Mouse (Mus musculus): ENCODE measurements at regions not wholly inside any gene's neighbourhood (a gene's known extent, or its start where the extent isn't known, plus 50 kb on each side); places are given as distances from the start of the nearest gene placed in this dataset.
"Not testable (repeated sequence)": the region's sequence is repeated elsewhere in the genome, so short reads cannot be mapped to it uniquely, and the experiment has no call there.

GRCm38 (mm10) chr13:89375526-89376474 is 163.8 kb upstream of the Hapln1 start:
- no peaks in the 10 kb centered on the region for H3K9me3 ChIP-seq
- no peaks in the 10 kb centered on the region for H3K4me1 ChIP-seq (replicated peaks)
- no peak overlapping the region for H3K4me3 ChIP-seq (replicated peaks)
- H3K36me3 ChIP-seq: no peaks in the 10 kb centered on the region
- H3K9ac ChIP-seq (replicated peaks): no peak overlapping the region
- no peaks in the 10 kb centered on the region for H3K27me3 ChIP-seq
- WGBS: 94% methylated on average over 4 of the region's 4 CpGs
- no peak for ATAC-seq (ENCODE audit: insufficient number of reproducible peaks, insufficient read depth, low FRiP score, low TSS enrichment, low read depth)
- no peak overlapping the region for H3K4me2 ChIP-seq
- no peak overlapping the region for H3K27ac ChIP-seq

- Histone ChIP-seq H3K36me3 (no peaks in the 10 kb centered on the region), H3K27ac (no peak overlapping the region), H3K9ac (replicated peaks) (no peak overlapping the region), H3K4me1 (replicated peaks) (no peaks in the 10 kb centered on the region), H3K9me3 (no peaks in the 10 kb centered on the region), H3K4me3 (replicated peaks) (no peak overlapping the region), H3K27me3 (no peaks in the 10 kb centered on the region), H3K4me2 (no peak overlapping the region)
- WGBS: 84% methylated on average over 4 of the region's 4 CpGs
- no peak for ATAC-seq (ENCODE audit: insufficient number of reproducible peaks, insufficient read depth, low FRiP score, low TSS enrichment, low read depth)
Measured at GRCm38 (mm10) chr13:89378365-89378764, 161.2 kb upstream of the Hapln1 start.

- not testable (repeated sequence) for H3K4me3 ChIP-seq (replicated peaks); ATAC-seq (ENCODE audit: insufficient number of reproducible peaks, insufficient read depth, low FRiP score, low TSS enrichment, low read depth); H3K9me3 ChIP-seq; H3K9ac ChIP-seq (replicated peaks); H3K27me3 ChIP-seq; H3K36me3 ChIP-seq; H3K4me1 ChIP-seq (replicated peaks); H3K27ac ChIP-seq; H3K4me2 ChIP-seq
- WGBS: 95% methylated on average over 16 of the region's 16 CpGs
Measured at GRCm38 (mm10) chr13:89383619-89384190, 155.9 kb upstream of the Hapln1 start.

GRCm38 (mm10) chr13:89384598-89385145 is 154.9 kb upstream of the Hapln1 start:
- H3K36me3 ChIP-seq: no peaks in the 10 kb centered on the region
- no peaks in the 10 kb centered on the region for H3K4me1 ChIP-seq (replicated peaks)
- no peak overlapping the region for H3K9ac ChIP-seq (replicated peaks)
- 0 out of 2 replicates have a peak overlapping the region, but pooled peaks have one; percentile 41 for H3K27ac ChIP-seq
- H3K9me3 ChIP-seq: no peaks in the 10 kb centered on the region
- no peak; the same call in 1 of the 2 replicates for ATAC-seq (ENCODE audit: insufficient number of reproducible peaks, insufficient read depth, low FRiP score, low TSS enrichment, low read depth)
- 73% methylated on average over 11 of the region's 11 CpGs for WGBS
- H3K4me2 ChIP-seq: no peak overlapping the region
- H3K4me3 ChIP-seq (replicated peaks): no peak overlapping the region
- no peaks in the 10 kb centered on the region for H3K27me3 ChIP-seq

GRCm38 (mm10) chr13:89387416-89387815 is 152.2 kb upstream of the Hapln1 start:
- H3K27me3 ChIP-seq: no peaks in the 10 kb centered on the region
- H3K4me3 ChIP-seq (replicated peaks): no peak overlapping the region
- no peaks in the 10 kb centered on the region for H3K9me3 ChIP-seq
- H3K4me1 ChIP-seq (replicated peaks): no peaks in the 10 kb centered on the region
- H3K4me2 ChIP-seq: no peak overlapping the region
- H3K9ac ChIP-seq (replicated peaks): no peak overlapping the region
- 94% methylated on average over 1 of the region's 1 CpGs for WGBS
- no peak for ATAC-seq (ENCODE audit: insufficient number of reproducible peaks, insufficient read depth, low FRiP score, low TSS enrichment, low read depth)
- H3K27ac ChIP-seq: no peak overlapping the region
- H3K36me3 ChIP-seq: no peaks in the 10 kb centered on the region

- Histone ChIP-seq H3K27me3 (no peaks in the 10 kb centered on the region), H3K4me1 (replicated peaks) (no peaks in the 10 kb centered on the region), H3K9me3 (no peaks in the 10 kb centered on the region), H3K4me3 (replicated peaks) (no peak overlapping the region), H3K9ac (replicated peaks) (no peak overlapping the region), H3K36me3 (no peaks in the 10 kb centered on the region), H3K27ac (no peak overlapping the region), H3K4me2 (no peak overlapping the region)
- 48% methylated on average over 1 of the region's 1 CpGs for WGBS
- no peak for ATAC-seq (ENCODE audit: insufficient number of reproducible peaks, insufficient read depth, low FRiP score, low TSS enrichment, low read depth)
Measured at GRCm38 (mm10) chr13:89389149-89389548, 150.4 kb upstream of the Hapln1 start.

GRCm38 (mm10) chr13:89394717-89395344 is 144.8 kb upstream of the Hapln1 start:
- ATAC-seq (ENCODE audit: insufficient number of reproducible peaks, insufficient read depth, low FRiP score, low TSS enrichment, low read depth): no peak
- H3K4me1 ChIP-seq (replicated peaks): no peaks in the 10 kb centered on the region
- H3K4me2 ChIP-seq: no peak overlapping the region
- no peak overlapping the region for H3K4me3 ChIP-seq (replicated peaks)
- no peaks in the 10 kb centered on the region for H3K36me3 ChIP-seq
- no peak overlapping the region for H3K27ac ChIP-seq
- no peak overlapping the region for H3K9ac ChIP-seq (replicated peaks)
- no peaks in the 10 kb centered on the region for H3K27me3 ChIP-seq
- no peaks in the 10 kb centered on the region for H3K9me3 ChIP-seq
- WGBS: 71% methylated on average over 5 of the region's 5 CpGs

- Histone ChIP-seq H3K9ac (replicated peaks) (no peak overlapping the region), H3K4me3 (replicated peaks) (no peak overlapping the region), H3K4me1 (replicated peaks) (no peaks in the 10 kb centered on the region), H3K27me3 (no peaks in the 10 kb centered on the region), H3K36me3 (no peaks in the 10 kb centered on the region), H3K9me3 (no peaks in the 10 kb centered on the region), H3K27ac (no peak overlapping the region), H3K4me2 (no peak overlapping the region)
- ATAC-seq (ENCODE audit: insufficient number of reproducible peaks, insufficient read depth, low FRiP score, low TSS enrichment, low read depth): no peak
- WGBS: 76% methylated on average over 3 of the region's 3 CpGs
Measured at GRCm38 (mm10) chr13:89395851-89396250, 143.7 kb upstream of the Hapln1 start.

- Histone ChIP-seq H3K4me2 (no peak overlapping the region), H3K27ac (no peak overlapping the region), H3K27me3 (no peaks in the 10 kb centered on the region), H3K36me3 (no peaks in the 10 kb centered on the region), H3K9me3 (no peaks in the 10 kb centered on the region), H3K4me1 (replicated peaks) (no peaks in the 10 kb centered on the region), H3K9ac (replicated peaks) (no peak overlapping the region), H3K4me3 (replicated peaks) (no peak overlapping the region)
- ATAC-seq (ENCODE audit: insufficient number of reproducible peaks, insufficient read depth, low FRiP score, low TSS enrichment, low read depth): no peak
- WGBS: 75% methylated on average over 5 of the region's 5 CpGs
Measured at GRCm38 (mm10) chr13:89401084-89401671, 138.4 kb upstream of the Hapln1 start.

- Histone ChIP-seq H3K4me1 (replicated peaks) (no peaks in the 10 kb centered on the region), H3K9ac (replicated peaks) (no peak overlapping the region), H3K36me3 (no peaks in the 10 kb centered on the region), H3K4me3 (replicated peaks) (no peak overlapping the region), H3K27me3 (no peaks in the 10 kb centered on the region), H3K9me3 (no peaks in the 10 kb centered on the region), H3K27ac (no peak overlapping the region), H3K4me2 (no peak overlapping the region)
- ATAC-seq (ENCODE audit: insufficient number of reproducible peaks, insufficient read depth, low FRiP score, low TSS enrichment, low read depth): no peak
- WGBS: 83% methylated on average over 2 of the region's 2 CpGs
Measured at GRCm38 (mm10) chr13:89410504-89410903, 129.1 kb upstream of the Hapln1 start.

All from limb, embryonic 12.5 days (tissue).